Mouse (Mus musculus) WW6 (cell line): ENCODE results near the gene Naa25.

Experiments used
- DNase-seq: peaks from one replicate; pipeline ENCODE4 v3.0.0-alpha.2; 2013; ENCODE audit warnings: low read depth, low spot score

The Naa25 gene

DNA sequence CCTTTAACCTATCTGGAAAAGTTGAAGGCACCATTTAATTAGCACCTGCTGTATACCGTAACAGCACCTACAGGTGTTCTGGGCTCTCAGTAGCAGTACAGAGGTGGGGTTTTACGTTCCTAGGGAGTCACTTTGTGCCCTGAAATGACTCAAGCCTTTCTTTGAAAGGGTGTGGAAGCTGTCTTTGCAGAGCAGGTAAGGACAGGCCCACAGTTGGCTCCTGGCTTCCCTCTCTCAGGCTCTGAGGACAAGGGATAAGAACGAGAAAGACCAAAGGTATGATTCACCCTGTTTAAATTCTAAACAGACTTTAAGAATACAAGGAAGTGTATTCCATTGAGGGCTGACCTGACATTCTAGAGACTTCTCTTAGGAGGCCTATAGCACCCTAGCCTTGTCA, 4.3 kb upstream of the Naa25 start:
- no peak for DNase-seq

DNA sequence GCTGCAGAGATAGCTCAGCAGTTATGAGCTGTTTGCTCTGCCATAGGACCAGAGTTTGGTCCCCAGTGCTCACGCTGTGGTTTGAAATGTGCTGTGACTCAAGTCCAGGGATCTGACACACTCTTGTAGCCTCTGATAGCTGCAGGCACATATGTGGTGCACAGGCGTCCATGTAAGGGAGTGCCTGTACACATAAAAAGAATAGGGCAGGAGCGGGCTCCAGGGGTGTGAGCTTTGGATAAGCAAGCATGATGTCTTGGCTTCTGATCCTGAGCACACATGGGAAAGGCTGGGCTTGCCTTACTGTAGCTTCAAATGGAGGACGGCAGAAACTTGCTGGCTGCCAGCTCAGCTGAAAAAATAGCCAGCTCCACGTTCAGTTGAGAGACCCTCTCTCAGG, 2.1 kb upstream of the Naa25 start:
- no peak for DNase-seq

DNA sequence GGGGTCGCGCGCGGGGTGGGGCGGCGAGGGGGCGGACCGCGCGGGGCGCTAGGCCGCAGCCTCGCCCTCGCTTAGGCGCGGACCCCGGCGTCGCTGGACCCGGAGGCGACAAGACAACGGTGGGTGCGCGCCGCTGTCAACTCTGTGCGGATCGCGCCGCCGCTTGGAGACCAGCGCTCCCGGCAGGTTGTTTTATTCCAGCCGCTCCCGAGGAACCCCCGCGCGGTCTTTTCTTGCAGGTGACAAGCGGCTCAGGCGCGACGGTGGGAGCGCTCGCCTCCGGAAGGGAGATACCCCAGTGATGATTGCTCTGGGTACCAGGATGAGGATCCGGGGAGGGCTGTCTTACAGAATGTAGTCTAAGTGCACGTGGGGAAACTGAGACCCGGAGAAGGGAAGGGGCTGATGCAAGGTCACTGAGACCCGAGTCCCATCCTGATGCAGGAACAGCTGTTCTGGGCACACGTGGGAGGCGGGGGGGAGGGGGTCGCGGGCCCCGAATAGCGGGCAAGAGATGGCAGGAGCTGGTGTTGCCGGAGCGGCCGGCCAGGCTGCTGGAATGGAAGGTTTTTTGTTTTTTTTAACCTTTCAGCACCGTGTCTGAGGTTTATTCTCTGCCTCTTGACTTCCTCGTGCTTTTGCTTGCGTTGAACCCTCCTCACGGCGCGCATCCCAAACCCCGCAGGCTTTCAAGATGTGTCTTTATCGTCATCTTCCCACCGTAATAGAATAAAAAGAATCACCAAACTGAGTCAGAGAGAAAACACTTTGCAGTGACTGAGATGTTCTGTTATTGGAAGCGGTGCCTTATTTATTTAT, 619 bp downstream of the Naa25 start:
- DNase-seq: no peak

DNA sequence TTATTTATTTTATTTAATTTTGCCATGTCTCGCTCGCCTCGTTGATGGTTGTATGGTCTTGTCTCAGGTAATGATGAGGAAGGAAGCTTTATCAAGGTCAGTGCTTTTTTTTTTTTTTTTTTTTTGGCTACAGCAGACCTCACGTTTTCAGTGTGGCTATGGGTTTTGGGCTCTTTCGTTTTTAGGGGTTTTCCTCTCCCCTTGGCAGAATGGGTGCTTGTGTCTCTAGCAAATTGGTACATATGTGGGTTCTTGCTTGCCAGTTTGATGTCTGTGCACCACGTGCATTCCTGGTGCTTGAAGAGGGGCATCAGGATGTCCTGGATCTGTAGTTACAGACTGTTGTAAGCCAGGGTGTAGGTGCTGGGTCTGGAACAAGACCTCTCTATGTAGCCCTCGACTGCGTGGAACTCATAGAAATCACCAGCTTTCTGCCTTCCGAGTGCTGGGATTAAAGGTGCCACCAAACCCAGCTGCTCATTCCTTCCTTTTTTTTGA, 1.3 kb downstream of the Naa25 start:
- DNase-seq: no peak

DNA sequence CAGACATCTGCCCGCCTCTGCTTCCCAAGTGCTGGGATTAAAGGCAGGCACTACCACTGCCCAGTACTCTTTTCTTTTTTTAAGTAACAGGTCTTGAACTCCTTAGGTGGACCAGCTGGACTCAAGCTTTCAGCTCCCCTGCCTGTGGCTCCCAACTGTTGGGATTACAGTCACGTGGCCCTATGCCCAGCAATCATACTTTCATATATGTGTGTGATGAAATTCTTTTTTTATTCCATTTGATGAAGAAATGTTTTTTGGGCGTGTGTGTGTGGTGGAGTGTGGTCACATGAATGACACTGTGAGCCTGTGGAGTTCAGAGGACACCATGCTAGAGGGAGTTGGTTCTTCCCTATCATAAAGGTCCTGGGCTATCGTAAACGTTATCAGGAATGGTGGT, 1.8 kb downstream of the Naa25 start:
- DNase-seq: no peak

DNA sequence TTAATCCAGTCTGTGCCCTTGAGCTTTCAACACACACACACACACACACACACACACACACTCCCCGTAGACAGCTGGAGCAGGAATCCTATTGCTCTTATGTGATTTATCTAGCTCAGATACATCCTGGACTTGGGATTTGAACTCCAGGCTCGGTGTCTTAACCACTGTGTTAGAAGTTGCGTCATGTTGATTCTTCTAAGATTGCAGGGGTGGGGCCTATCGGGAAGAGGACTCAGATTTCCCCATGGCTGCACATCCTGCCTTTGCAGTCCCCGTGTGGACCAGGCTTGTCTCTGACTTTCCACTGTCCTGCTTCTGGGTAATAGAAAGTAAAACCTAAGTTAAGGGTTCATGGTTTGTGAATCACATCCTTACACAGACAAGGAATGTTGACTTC, 2.3 kb downstream of the Naa25 start:
- no peak for DNase-seq

DNA sequence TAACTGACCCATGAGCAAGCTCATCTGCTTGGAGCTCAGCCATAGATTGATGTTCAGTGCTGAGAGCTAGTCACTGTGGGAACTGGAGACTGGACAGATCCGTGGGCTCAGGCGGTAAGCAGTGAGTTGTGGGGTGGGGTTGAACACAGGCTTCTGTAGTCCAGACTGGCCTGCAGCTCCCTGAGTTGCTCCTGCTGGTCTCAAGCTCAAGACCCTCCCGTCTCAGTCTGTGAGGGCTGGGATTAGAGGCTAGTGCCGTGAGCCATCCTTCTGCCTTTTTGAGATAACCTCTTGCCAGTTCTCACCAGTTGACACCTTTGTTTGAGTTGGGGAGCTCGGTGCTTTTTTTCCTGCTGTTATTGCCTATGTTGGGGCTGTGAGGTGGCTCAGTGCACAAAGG, 3.1 kb downstream of the Naa25 start:
- DNase-seq: no peak

DNA sequence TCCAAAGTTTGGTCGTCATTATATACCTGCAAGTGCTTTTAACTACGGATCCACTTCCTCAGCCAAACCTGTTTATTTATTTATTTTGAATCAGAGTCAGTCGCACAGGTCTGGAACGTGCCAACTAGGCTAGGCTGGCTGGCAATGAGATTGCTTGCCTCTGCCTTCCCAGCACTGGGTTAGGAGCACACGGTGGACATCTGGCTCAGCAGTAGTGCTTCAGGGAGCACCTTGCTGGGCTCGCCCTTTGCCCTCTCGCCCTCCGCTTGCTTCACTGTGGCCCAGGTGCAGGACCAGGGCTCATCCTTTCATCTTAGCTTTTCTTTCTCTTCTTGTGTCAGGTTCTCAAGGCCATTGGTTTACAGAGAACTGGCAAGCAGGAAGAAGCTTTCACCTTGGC, 10.1 kb downstream of the Naa25 start:
- DNase-seq: no peak

DNA sequence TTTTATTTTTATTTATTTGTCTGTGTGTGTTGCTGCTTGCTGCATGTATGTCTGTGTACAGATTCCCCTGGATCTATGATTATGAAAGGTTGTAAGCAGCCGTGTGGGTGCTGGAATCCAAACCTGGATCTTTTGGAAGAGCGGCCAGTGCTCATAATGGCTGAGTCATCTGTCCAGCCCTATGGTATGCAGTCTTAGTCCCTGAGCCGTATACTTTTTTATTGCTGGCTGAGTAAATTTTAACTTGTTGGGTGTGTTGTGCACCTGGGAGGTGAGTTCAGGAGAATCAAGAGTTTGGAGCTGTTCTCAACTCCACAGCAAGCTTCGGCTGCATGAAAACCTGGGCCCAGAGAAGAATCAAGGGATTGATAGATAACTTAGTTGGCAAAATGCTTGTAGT, 13.2 kb downstream of the Naa25 start:
- DNase-seq: no peak

DNA sequence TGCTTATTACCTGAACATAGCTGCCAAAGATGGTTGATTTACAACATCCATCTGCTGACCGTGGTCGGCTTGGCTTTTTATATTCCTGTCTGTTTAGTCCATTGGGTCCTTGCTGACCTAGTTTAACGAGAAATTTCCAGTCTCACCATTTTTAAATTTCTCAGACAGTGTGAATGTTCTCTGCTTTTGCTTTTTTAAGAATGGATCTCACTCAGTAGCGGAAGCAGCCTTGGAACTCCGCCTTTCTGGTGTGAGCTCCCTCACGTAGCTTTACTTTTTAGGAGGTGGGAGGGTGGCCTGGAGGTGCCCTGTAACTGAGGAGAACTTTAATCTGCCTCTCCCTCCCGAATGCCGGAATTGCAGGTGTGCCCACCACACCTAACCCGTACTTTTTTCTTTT, 23.0 kb downstream of the Naa25 start:
- no peak for DNase-seq

DNA sequence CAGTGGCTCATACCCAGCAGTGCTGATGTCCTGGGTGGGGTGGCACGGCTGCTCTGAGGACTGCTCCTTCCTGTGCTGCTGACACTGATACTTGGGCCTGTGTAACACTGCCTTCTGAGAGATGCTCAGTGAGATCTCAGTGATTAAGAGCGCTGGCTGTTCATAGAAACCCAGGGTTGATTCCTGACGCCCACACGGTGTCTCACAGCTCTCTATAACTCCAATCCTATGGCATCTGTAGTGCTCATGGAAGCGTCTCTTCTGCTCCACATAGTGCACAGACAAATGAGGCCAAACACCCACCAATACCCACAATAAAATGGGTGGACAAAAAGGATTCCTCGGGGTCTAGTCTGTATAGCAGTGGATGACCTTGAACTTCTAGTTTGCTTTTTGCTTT, 25.1 kb downstream of the Naa25 start:
- no peak for DNase-seq

DNA sequence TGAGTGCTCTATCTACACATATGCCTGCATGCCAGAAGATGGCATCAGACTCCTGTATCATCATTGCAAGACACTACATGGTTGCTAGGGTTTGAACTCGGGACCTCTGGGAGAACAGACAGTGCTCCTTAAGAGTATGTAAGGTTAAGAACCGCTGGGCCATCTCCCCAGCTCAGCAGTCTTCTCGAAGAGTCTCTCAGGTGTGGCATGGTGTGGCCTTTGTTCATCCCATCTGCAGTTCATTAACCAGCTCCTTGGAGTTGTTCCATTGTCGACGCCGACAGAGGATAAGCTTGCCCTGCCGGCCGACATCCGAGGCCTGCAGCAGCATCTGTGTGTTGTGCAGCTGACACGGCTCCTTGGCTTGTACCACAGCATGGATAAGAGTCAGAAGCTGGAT, 25.6 kb downstream of the Naa25 start:
- DNase-seq: no peak

DNA sequence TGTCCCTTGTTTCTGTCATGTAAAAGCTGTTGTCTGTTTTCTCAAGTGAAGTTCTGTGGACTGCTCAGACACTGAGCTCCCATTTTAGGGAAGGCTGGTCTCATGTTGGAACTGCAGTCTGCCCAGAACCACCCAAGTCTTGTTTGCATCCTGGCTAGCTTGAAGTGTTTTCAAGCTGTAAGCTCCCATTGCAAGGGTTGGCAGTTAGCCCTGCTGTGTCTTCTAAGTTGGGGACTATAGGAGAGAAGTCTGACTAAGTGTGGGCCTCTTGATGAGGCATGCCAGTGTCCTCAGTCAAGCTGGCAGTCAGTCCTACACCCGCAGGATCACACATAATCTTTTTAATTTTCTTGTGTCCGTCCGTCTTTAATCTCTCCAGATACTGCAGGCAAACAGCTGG, 31.2 kb downstream of the Naa25 start:
- no peak for DNase-seq

DNA sequence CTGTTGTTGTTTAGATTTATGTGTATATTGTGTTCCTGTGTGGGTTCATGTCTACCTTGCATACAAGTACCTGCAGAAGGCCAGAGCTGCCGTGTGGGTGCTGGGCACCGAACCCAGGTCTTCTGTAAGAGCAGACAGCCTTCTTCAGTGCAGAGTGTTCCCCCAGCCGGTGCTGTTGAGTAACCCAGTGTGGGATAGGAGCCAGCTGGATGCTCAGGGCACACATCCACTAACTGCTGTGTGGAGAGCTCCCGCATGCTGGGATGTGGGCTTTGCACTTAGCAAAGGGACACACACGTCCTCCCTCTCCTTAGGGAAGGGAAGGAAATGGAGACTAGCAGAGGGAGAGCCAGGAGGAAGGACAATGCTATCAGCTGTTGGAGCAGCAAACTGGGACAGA, 40.4 kb downstream of the Naa25 start:
- no peak for DNase-seq

DNA sequence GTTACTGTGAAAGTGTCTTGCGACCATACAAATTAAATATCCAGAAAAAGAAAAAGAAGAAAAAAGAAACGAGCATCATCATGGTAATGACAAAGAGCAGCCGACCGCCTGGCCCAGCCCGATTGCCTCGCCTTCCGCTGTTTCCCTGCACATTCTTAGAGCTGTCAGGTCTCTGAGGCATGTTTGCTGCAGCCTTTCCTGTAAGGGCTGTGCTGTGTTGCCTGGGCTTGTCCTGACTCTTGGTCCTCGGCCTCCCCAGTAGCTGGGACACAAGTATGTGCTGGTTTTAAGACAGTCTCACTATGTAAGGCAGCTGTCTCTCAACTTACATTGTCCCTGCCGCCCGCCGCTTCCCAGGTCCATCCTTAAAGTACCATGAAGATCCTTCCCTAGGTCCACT, 41.0 kb downstream of the Naa25 start:
- DNase-seq: no peak

DNA sequence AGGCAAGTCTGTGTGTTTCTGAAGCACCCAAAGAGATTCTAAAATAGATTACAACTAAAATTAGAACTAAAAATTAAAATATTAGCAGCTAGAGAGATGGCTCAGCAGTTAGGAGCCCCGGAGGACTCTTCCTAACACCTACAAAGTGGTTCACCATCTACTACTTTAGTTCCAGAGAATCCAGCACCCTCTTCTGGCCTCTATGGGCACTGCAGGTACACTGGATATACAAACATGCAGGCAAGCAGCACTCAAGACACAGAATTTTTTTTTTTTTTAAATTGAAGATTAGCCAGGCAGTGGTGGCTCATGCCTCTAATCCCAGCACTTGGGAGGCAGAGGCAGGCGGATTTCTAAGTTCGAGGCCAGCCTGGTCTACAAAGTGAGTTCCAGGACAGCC, 45.8 kb downstream of the Naa25 start:
- no peak for DNase-seq

DNA sequence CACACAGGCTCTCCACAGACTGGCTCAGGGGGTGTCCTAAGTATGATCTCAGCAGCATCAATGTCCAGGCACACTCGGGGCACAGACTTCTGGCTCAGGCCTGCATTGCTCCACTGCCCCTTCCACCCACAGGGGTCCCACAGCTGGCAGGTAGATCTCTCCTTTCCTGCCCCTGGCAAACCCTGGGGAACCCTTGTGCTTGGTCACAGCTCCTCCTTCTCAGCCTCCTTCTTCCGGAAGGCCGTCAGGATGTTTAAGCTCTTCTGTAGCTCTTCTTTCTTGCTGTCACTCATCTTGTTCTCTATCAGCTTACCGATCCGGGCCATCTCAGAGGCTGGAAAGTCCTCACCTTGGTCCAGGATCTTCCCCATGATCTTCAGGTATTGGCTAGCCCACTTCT, 47.1 kb downstream of the Naa25 start:
- no peak for DNase-seq

DNA sequence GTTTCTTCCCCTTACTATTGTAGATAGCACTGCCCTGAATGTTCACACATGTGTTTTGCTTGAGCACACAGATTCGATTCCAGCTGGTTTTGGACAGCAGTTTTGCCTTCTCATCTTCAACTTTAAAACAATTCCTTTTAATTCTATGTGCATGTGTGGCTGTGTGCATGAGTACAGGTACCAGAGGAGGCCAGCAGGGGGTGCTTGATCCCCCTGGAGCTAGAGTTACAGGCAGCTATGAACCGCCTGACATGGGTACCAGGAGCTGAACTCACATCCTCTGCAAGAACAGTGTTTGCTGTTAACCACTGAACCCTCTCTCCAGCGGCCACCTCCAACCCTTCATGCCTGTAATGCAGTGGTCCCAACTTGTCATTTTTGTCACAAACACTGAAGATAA, 50.7 kb downstream of the Naa25 start:
- no peak for DNase-seq

DNA sequence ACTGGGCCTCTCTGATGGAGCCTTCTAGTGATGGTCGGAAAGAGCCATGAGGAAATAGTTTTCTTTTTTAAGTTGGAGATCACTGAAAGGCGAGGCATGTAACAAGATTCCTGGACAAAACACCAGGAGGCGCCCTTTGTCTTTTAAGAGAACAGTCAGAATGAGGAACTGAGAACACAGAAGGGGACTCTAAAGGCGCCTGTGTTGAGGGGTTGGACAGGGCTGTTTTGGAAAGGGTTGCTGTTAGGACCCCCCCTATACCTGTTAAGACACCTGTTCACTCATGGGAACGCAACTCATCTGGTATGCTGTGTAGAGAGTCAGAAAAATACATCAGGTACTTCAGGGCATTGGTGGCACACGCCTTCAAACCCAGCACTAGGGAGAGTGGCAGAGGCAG, 52.2 kb downstream of the Naa25 start:
- no peak for DNase-seq

DNA sequence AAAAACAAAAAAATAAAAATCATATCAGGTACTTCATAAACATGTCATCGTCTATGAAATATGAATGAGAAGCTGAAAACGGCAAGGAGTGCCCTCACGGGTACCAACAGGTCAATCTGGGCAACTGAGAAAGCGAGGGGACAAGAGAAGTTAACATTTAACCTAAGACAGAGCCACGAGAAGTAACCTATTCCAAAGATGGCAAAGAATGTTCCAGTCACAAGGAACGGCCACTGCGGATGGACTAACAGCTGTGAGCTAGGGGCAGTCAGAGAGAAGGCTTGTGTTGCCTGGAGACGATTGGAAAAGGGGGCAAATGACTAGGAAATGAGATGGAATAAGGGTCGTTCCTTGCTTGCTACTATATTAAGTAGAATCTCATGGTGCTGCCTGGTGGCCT, 52.7 kb downstream of the Naa25 start:
- DNase-seq: no peak

DNA sequence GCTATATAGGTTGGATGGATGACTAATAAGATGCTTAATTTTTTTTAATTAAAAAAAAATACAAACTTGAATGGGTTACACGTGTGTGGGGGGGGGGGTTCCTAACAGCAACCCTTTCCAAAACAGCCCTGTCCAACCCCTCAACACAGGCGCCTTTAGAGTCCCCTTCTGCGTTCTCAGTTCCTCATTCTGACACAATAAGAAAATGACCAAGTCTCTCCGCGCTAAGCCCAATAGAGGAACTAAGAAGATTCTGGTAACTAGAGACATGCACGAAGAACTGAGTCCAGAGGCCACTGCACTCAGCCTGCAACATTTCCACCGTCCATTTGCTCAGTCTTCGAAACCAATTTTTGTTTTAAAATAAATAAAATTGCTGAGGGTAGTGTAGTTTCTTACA, 53.5 kb downstream of the Naa25 start:
- DNase-seq: no peak

DNA sequence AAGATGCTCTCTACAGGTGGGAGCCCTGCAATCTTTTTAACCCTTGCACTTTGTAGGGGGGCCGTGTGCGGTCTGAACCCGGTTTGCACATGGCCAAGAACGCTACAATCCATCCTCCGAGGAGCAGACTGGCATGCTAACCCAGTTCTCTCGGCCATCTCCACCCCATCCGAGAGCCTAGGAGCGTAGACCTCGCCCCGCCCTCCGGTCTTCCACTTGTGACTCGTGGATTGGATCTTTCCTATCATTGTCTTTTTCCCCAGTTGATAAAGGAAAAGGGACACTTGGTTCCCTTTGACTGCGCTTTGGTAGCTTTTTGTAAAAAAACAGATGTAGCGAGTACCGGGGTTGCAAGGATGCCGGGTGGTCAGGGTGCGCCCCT, 53.9 kb downstream of the Naa25 start, which contains the start of gene Tmem116:
Tmem116 (plus strand) TSS at position 250 of the 382 bp plus-strand sequence.
- no peak for DNase-seq

DNA sequence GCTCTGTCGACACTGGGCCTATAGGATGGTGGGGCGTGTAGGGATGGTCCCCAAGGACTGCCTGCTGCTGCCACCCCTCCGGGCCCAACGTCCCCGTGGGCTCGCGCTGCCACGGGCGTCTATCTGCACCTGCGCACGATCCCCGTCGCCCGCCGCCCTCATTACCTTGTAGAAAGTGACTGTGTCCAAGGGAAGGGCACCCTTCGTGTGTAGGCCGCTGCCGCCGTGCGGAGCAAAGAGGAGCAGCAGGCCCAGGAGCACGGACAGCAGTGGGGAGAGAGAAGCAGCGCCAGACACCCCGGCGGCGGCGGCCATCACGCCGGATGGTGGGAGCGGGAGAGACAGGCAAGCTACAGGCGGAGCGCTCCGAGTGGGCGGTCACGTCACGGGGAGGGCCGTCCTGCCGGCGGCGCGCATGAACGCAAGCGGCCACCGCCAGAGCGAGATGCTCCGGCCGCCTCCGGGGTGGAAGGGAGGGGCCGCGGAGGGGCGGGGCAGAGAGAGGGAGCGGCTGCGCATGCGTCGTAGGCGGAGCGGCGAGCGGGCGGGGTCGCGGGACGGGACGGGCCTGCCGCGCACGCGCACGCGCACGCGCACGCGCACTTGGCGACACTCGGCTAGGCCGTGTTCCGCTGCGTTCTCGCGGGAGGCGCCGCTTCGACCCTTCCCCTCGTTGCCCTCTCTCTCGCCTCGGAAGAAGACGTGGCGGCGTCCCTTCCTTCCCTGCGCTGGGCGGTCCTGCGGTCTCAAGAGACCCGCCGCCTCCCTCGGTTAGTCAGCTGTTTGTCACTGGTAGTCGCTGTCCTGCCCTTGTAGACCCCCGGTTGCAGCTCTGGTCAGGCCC, 54.5 kb downstream of the Naa25 start, which contains the start of gene Erp29:
Erp29 (minus strand) TSS at position 481 of the 844 bp plus-strand sequence.
- peak; percentile 85 for DNase-seq
